In genomic region chr13:107100116-107100515, GRCm38 (mm10) we compare ENCODE assay signal across 10 mouse cellular contexts.
DNase-seq lines count a peak whose midpoint lies in the region; ATAC-seq and TF ChIP-seq lines count a peak whose summit lies in the region.
"Had no signal": no experiment of that assay in that cellular context is flagged by ENCODE, and none has a peak within 500 bp of the region (broad histone marks: within the 10 kb centered on the region; RNA-seq: fewer than 3 reads in every experiment).

No protein-coding gene starts in this region.

- no peak overlapping the region for H3K27ac ChIP-seq in forebrain, embryonic 11.5 days (ENCODE audit: low read depth, low read length)
- no peak overlapping the region for H3K27ac ChIP-seq in forebrain, embryonic 16.5 days (ENCODE audit: low read length)
- H3K27ac ChIP-seq: neural tube, embryonic 12.5 days had no signal

- TF ChIP-seq POLR2A in lung, adult 2 months (IDR thresholded peaks at IDR 0.05; ENCODE audit: borderline replicate concordance, extremely low read depth, low read depth, low read length) = no peak
- TF ChIP-seq POLR2A in brain, embryonic 14.5 days (IDR thresholded peaks at IDR 0.05; ENCODE audit: borderline replicate concordance, extremely low read depth, insufficient read depth, insufficient read length, poor library complexity, severe bottlenecking) = no peak

- peak; percentile 9; the same call in 1 of the 2 replicates for TF ChIP-seq CTCF in lung, adult 2 months (IDR thresholded peaks at IDR 0.05; ENCODE audit: insufficient read depth, low read length)
- peak; percentile 16; the same call in 1 of the 2 replicates for TF ChIP-seq CTCF in brain, embryonic 14.5 days (IDR thresholded peaks at IDR 0.05; ENCODE audit: borderline replicate concordance, extremely low read depth, insufficient read depth, insufficient read length)

- no peaks in the 10 kb centered on the region for H3K4me1 ChIP-seq in forebrain, embryonic 11.5 days (replicated peaks; ENCODE audit: control insufficient read depth, insufficient read depth, low read length)
- H3K4me1 ChIP-seq in forebrain, embryonic 16.5 days (replicated peaks; ENCODE audit: control insufficient read depth, insufficient read depth, low read length) = 0 out of 2 replicates have a peak, but pooled peaks cover 4% of the 10 kb centered on the region
- peaks cover 5% of the 10 kb centered on the region for H3K4me1 ChIP-seq in lung, adult 2 months (ENCODE audit: control insufficient read depth, insufficient read depth, low read length)
- H3K4me1 ChIP-seq: neural tube, embryonic 12.5 days had no signal

- no peaks in the 10 kb centered on the region for H3K36me3 ChIP-seq in forebrain, embryonic 11.5 days (ENCODE audit: control insufficient read depth, insufficient read depth, low read length)
- no peaks in the 10 kb centered on the region for H3K36me3 ChIP-seq in forebrain, embryonic 16.5 days (ENCODE audit: control insufficient read depth, insufficient read depth)
- H3K36me3 ChIP-seq: heart, embryonic 15.5 days; neural tube, embryonic 12.5 days had no signal

- no peak overlapping the region for H3K9ac ChIP-seq in forebrain, embryonic 11.5 days (ENCODE audit: low read length)
- H3K9ac ChIP-seq in forebrain, embryonic 16.5 days (replicated peaks; ENCODE audit: low read depth, low read length) = no peak overlapping the region
- H3K9ac ChIP-seq: heart, embryonic 15.5 days; neural tube, embryonic 12.5 days had no signal

- ATAC-seq in forebrain, embryonic 11.5 days (replicated peaks; ENCODE audit: low FRiP score) = 0 out of 2 replicates have a peak, but pooled peaks have one; percentile 27
- ATAC-seq in forebrain, embryonic 16.5 days = no peak
- ATAC-seq in inflammation-experienced regulatory T-cells, adult 6 months = no peak

- 72% methylated on average over 3 of the region's 3 CpGs for WGBS in forebrain, embryonic 11.5 days
- WGBS in forebrain, embryonic 16.5 days = 60% methylated on average over 3 of the region's 3 CpGs
- WGBS in lung, adult 2 months = 80% methylated on average over 3 of the region's 3 CpGs

- DNase-seq in forebrain, embryonic 11.5 days (ENCODE audit: low spot score) = no peak
- DNase-seq in lung, adult 2 months = no peak
- no peak for DNase-seq in lung, postnatal 36 days
- DNase-seq in brain, embryonic 14.5 days (ENCODE audit: low read depth) = peak; percentile 18
- peak; percentile 54 for DNase-seq in retina, embryonic 14.5 days (ENCODE audit: low spot score)
- no peak for DNase-seq in layer of hippocampus, adult 9-10 months (ENCODE audit: low spot score)

- no peak overlapping the region for H3K4me3 ChIP-seq in forebrain, embryonic 11.5 days (ENCODE audit: low read depth, low read length)
- H3K4me3 ChIP-seq in forebrain, embryonic 16.5 days (replicated peaks; ENCODE audit: low read length) = no peak overlapping the region
- no peak overlapping the region for H3K4me3 ChIP-seq in lung, adult 2 months (replicated peaks; ENCODE audit: extremely low read depth, low read depth, low read length)
- H3K4me3 ChIP-seq: heart, embryonic 15.5 days; neural tube, embryonic 12.5 days had no signal

- H3K9me3 ChIP-seq in forebrain, embryonic 11.5 days (ENCODE audit: control insufficient read depth, low read length) = no peaks in the 10 kb centered on the region
- no peaks in the 10 kb centered on the region for H3K9me3 ChIP-seq in forebrain, embryonic 16.5 days (ENCODE audit: control insufficient read depth, low read length)
- H3K9me3 ChIP-seq: heart, embryonic 15.5 days; neural tube, embryonic 12.5 days had no signal

- no peaks in the 10 kb centered on the region for H3K27me3 ChIP-seq in forebrain, embryonic 11.5 days (ENCODE audit: control insufficient read depth, insufficient read depth, low read length)
- no peaks in the 10 kb centered on the region for H3K27me3 ChIP-seq in forebrain, embryonic 16.5 days (replicated peaks; ENCODE audit: control insufficient read depth, insufficient read depth, low read length)
- H3K27me3 ChIP-seq: heart, embryonic 15.5 days; neural tube, embryonic 12.5 days had no signal

- no peak overlapping the region for H3K4me2 ChIP-seq in forebrain, embryonic 11.5 days (ENCODE audit: low read depth, low read length, severe bottlenecking)
- no peak overlapping the region for H3K4me2 ChIP-seq in forebrain, embryonic 16.5 days (ENCODE audit: low read length)
- H3K4me2 ChIP-seq: neural tube, embryonic 12.5 days had no signal

Comparison
In these comparisons a context has a peak if more than half of its experiments do, and no peak if none do; other contexts are left out.
1. DNase-seq: peak in brain, embryonic 14.5 days (single experiment) and retina, embryonic 14.5 days (single experiment); none in forebrain, embryonic 11.5 days (single experiment), lung, adult 2 months (single experiment), lung, postnatal 36 days (single experiment) and layer of hippocampus, adult 9-10 months (single experiment).